Comparison of ENCODE assay signal across 7 mouse cellular contexts in genomic region chr2:121288901-121289729, GRCm38 (mm10). TPM values are rescaled to one million over a fixed set of nuclear protein-coding genes. Genes with fewer than 3 reads are reported as not detected.
DNase-seq lines count a peak whose midpoint lies in the region; ATAC-seq and TF ChIP-seq lines count a peak whose summit lies in the region.

Gene Map1a, plus strand, starts transcription at chr2:121289600.

- DNase-seq in adrenal gland, postnatal 25 days = peak; percentile 96
- peak; percentile 93 to 94 for DNase-seq in heart, adult 18-20 months
- peak; percentile 94 for DNase-seq in kidney, adult 2 months
- DNase-seq in spleen, adult 2 months (ENCODE audit: low read depth in 1 of 2, low spot score in 2 of 2) = peak; percentile 71 to 83

- H3K4me3 ChIP-seq in embryonic facial prominence, embryonic 12.5 days = peak within 1 kb of the TSS; percentile 52
- peak within 1 kb of the TSS; percentile 73 for H3K4me3 ChIP-seq in kidney, adult 2 months (ENCODE audit: insufficient read depth, low read depth, low read length)
- H3K4me3 ChIP-seq in limb, embryonic 12.5 days (replicated peaks) = peak within 1 kb of the TSS; percentile 56
- peak within 1 kb of the TSS; percentile 80 for H3K4me3 ChIP-seq in midbrain, embryonic 15.5 days
- peak within 1 kb of the TSS; percentile 66 for H3K4me3 ChIP-seq in spleen, adult 2 months (ENCODE audit: extremely low read depth, insufficient read depth, insufficient read length)

- peaks cover 10% of the 10 kb centered on the region for H3K4me1 ChIP-seq in embryonic facial prominence, embryonic 12.5 days
- H3K4me1 ChIP-seq in kidney, adult 2 months (ENCODE audit: control insufficient read depth, insufficient read depth, low read length) = peaks cover 3% of the 10 kb centered on the region; the same call in 1 of the 2 replicates
- H3K4me1 ChIP-seq in limb, embryonic 12.5 days (replicated peaks) = peaks cover 15% of the 10 kb centered on the region
- peaks cover 43% of the 10 kb centered on the region for H3K4me1 ChIP-seq in midbrain, embryonic 15.5 days
- H3K4me1 ChIP-seq in spleen, adult 2 months (ENCODE audit: control insufficient read depth, insufficient read depth, insufficient read length) = peaks cover 2% of the 10 kb centered on the region; the same call in 1 of the 2 replicates

- no peak for TF ChIP-seq POLR2A in kidney, adult 2 months (IDR thresholded peaks at IDR 0.05; ENCODE audit: low read depth, low read length)
- no peak for TF ChIP-seq POLR2A in spleen, adult 2 months (IDR thresholded peaks at IDR 0.05; ENCODE audit: low read depth, low read length)

- H3K27me3 ChIP-seq in embryonic facial prominence, embryonic 12.5 days = peaks cover 26% of the 10 kb centered on the region
- no peaks in the 10 kb centered on the region for H3K27me3 ChIP-seq in kidney, adult 2 months (replicated peaks; ENCODE audit: control insufficient read depth, insufficient read depth, low read length)
- H3K27me3 ChIP-seq in limb, embryonic 12.5 days = peaks cover 40% of the 10 kb centered on the region
- H3K27me3 ChIP-seq in midbrain, embryonic 15.5 days (replicated peaks) = no peaks in the 10 kb centered on the region
- H3K27me3 ChIP-seq in spleen, adult 2 months (ENCODE audit: control insufficient read depth, insufficient read depth, low read length) = peaks cover 5% of the 10 kb centered on the region

- H3K27ac ChIP-seq in embryonic facial prominence, embryonic 12.5 days = no peak within 1 kb of the TSS
- no peak within 1 kb of the TSS for H3K27ac ChIP-seq in kidney, adult 2 months (ENCODE audit: insufficient read depth, low read depth, low read length)
- no peak within 1 kb of the TSS for H3K27ac ChIP-seq in limb, embryonic 12.5 days
- H3K27ac ChIP-seq in midbrain, embryonic 15.5 days = peak within 1 kb of the TSS; percentile 91
- H3K27ac ChIP-seq in spleen, adult 2 months (ENCODE audit: insufficient read depth, low read length) = no peak within 1 kb of the TSS

- H3K36me3 ChIP-seq in embryonic facial prominence, embryonic 12.5 days = no peaks in the 10 kb centered on the region
- no peaks in the 10 kb centered on the region for H3K36me3 ChIP-seq in kidney, adult 2 months (ENCODE audit: control insufficient read depth, insufficient read depth, low read length)
- no peaks in the 10 kb centered on the region for H3K36me3 ChIP-seq in limb, embryonic 12.5 days
- H3K36me3 ChIP-seq in midbrain, embryonic 15.5 days (replicated peaks) = no peaks in the 10 kb centered on the region
- H3K36me3 ChIP-seq in spleen, adult 2 months (ENCODE audit: control insufficient read depth, insufficient read depth, low read length) = no peaks in the 10 kb centered on the region

- ATAC-seq in embryonic facial prominence, embryonic 12.5 days (ENCODE audit: insufficient number of reproducible peaks, insufficient read depth, low FRiP score, low TSS enrichment) = peak; percentile 96
- ATAC-seq in limb, embryonic 12.5 days (ENCODE audit: insufficient number of reproducible peaks, insufficient read depth, low FRiP score, low TSS enrichment, low read depth) = peak; percentile 98
- ATAC-seq in midbrain, embryonic 15.5 days (replicated peaks) = peak; percentile 97

- H3K9ac ChIP-seq in embryonic facial prominence, embryonic 12.5 days = peak within 1 kb of the TSS; percentile 49
- peak within 1 kb of the TSS; percentile 48 for H3K9ac ChIP-seq in limb, embryonic 12.5 days (replicated peaks)
- H3K9ac ChIP-seq in midbrain, embryonic 15.5 days = peak within 1 kb of the TSS; percentile 61

- no peaks in the 10 kb centered on the region for H3K9me3 ChIP-seq in embryonic facial prominence, embryonic 12.5 days
- no peaks in the 10 kb centered on the region for H3K9me3 ChIP-seq in limb, embryonic 12.5 days
- H3K9me3 ChIP-seq in midbrain, embryonic 15.5 days = no peaks in the 10 kb centered on the region

- no peak for TF ChIP-seq CTCF in kidney, adult 2 months (conservative IDR thresholded peaks at IDR 0.05; ENCODE audit: insufficient read depth, insufficient read length, low read depth, low read length)
- TF ChIP-seq CTCF in spleen, adult 2 months (IDR thresholded peaks at IDR 0.05; ENCODE audit: extremely low read depth, insufficient read depth, insufficient read length, insufficient replicate concordance) = no peak

- H3K4me2 ChIP-seq in embryonic facial prominence, embryonic 12.5 days (replicated peaks) = peak within 1 kb of the TSS; percentile 87
- H3K4me2 ChIP-seq in limb, embryonic 12.5 days = peak within 1 kb of the TSS; percentile 86
- H3K4me2 ChIP-seq in midbrain, embryonic 15.5 days = peak within 1 kb of the TSS; percentile 90

- under 1% methylated on average over 48 of the region's 48 CpGs for whole genome bisulfite sequencing in embryonic facial prominence, embryonic 12.5 days
- WGBS in kidney, adult 2 months = 1% methylated on average over 48 of the region's 48 CpGs
- WGBS in limb, embryonic 12.5 days = 1% methylated on average over 48 of the region's 48 CpGs
- under 1% methylated on average over 48 of the region's 48 CpGs for WGBS in midbrain, embryonic 15.5 days
- WGBS in spleen, adult 2 months = 6% methylated on average over 48 of the region's 48 CpGs

RNA-seq across cellular contexts. Expression of gene Map1a, which starts in this region (rescaled TPM):
- total RNA-seq in adrenal gland, postnatal 25 days (2021) = 4.9 and 6.2 TPM in 2 replicates
- 3.9 and 4.4 TPM in 2 replicates for polyA plus RNA-seq in embryonic facial prominence, embryonic 12.5 days (2016; fragmentation: Nextera tagmentation; extraction: Ambion mirVana)
- 1 to 10 TPM; 3.5 to 3.8 TPM for total RNA-seq in heart, adult 18-20 months (2021)
- 1.1 and 1.3 TPM in 2 replicates for polyA plus RNA-seq in kidney, adult 2 months (2012; rRNA removed)
- polyA plus RNA-seq in limb, embryonic 12.5 days (2016; fragmentation: Nextera tagmentation; extraction: Ambion mirVana) = 2.5 and 3.0 TPM in 2 replicates
- polyA plus RNA-seq in midbrain, embryonic 15.5 days (2015; fragmentation: Nextera tagmentation; extraction: Ambion mirVana) = 22.5 and 27.1 TPM in 2 replicates
- 1.2 and 1.3 TPM in 2 replicates for polyA plus RNA-seq in spleen, adult 2 months (2012; rRNA removed)
